Mouse (Mus musculus) lung, postnatal 0 days (tissue): ENCODE measurements around the gene Stac2.

Source experiments
- CTCF ChIP-seq: IDR thresholded peaks from 2 replicates; pipeline ENCODE4 v1.5.1; 2016; ENCODE audit warnings: antibody characterized with exemption, mild to moderate bottlenecking
- EP300 ChIP-seq: IDR thresholded peaks from 2 replicates; pipeline ENCODE4 v1.6.1; 2016; ENCODE audit warnings: antibody characterized with exemption, mild to moderate bottlenecking, control low read depth

GRCm38 (mm10) chr11:98059662-98060061 lies 6.4 kb upstream of the Stac2 start:
- TF ChIP-seq CTCF (no peak), EP300 (no peak)
